Mouse (Mus musculus): ENCODE data around the gene Tnfrsf1b. TPM values are rescaled to one million over a fixed set of nuclear protein-coding genes. Genes with fewer than 3 reads are reported as not detected.

Gene Tnfrsf1b
- total RNA-seq, 1 experiment from 2014 or later, result 7.2 TPM

DNA sequence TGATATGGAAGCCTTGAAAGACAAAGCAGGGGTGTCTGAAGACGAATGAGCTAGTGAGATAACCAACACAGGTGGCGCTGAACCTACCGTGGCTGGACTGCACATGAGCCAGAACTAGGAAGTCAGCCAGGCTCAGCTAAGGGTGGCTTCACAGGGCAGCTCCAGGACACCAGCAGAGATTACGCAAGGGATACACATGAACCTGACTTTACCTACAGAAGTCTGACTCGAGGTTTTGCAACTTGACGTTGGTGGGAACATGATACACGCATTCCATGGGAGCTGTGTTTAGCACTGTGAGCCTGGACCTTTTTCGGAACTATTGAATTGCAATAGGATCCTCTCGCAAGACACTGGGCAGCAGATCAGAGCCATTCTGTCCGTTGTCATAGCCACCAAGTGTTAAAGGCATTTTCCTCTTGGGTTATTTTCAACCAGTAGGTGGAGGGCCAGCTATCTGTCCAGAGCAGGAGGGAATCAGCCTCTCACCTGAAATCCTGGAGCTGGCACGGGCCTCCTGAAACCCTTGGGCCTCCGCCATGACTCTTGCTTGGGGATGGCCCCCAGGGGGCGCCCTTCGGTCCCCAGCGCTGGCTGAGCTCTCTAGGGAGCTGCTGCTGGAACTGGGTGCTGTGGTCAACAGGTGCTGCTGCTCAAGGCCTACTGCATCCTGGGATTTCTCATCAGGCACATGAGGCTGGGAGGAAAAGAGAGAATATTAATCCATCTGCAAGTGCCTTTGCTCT lies 27.3 kb downstream of the Tnfrsf1b start:
- DNase-seq, result peak; percentile 56

DNA sequence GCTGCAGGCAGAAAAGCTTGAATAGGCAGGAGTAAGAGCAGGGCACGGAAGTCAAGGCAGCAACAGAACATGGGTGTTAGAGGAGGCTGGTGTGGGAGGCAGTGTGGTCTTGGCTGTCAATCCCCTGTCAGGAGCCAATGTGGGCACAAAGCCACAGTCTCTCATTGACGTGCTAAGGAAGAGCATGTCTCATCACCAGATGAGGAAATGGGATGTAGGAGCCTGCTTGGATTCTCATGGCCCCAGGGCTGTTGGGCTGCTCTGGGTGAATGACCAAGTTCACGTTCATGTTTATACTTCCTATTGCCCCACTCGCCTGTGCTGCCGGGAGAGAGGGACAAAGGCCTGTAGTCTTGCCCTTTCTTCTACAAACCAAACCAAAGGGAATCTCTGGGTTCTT lies 28.8 kb downstream of the Tnfrsf1b start:
- DNase-seq, result no peak

DNA sequence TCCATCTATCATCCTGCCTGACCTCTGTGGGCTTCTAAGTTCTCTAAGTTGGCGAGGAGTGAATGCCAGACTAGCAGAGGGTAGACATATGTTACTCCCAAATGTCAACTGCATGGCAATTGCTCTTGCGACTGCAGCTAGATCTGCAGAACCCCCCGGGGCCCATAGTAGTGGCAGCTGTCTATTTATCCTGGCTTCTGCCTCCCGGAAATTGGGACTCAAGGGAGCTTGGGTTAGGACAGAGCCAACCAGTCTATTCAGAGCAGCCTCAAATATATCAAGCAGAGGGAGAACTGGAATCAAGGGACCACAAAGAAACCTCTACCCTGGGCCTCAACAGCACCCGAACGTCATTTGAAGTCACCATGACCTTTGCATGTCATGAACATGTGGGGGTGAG lies 29.6 kb downstream of the Tnfrsf1b start:
- DNase-seq, result no peak

DNA sequence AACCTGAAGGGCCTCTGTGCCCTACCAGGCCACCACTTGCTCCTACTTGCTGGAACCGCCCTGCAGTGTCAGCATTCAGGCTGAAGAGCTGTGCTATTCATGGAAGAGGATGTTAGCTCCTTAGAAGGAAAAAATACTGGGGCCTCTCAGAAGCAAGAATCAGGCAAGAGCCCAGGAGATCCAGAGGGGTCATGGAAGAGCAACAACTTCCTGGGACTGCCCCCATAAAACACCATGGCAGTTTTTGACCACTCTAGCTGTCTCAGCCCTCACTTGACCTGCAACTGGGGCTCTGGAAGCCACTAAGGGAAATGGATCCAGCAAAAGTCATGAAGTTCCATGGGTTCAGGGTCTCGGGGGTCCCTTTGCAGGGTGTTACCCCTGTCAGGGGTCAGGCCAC lies 31.3 kb downstream of the Tnfrsf1b start:
- no peak for DNase-seq

DNA sequence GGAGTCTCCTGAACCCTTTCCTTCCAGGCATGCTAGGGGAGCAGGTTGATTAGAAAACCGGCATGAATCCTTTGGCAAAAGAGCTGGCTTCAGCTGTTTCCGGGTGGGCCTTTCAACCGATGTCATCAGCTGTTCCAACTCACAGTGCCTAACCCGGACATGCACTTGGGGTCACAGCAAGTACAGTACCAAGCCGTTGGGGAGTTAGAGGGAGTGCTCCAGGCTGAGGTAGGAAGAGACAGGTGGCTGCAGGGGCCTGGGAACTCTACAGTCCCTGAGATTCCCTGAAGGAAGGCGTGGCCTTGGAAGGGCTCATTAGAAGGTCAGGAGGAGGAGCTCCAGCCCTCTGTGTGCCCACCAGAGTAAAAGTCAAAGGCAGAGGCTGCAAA lies 31.9 kb downstream of the Tnfrsf1b start:
- no peak for DNase-seq

DNA sequence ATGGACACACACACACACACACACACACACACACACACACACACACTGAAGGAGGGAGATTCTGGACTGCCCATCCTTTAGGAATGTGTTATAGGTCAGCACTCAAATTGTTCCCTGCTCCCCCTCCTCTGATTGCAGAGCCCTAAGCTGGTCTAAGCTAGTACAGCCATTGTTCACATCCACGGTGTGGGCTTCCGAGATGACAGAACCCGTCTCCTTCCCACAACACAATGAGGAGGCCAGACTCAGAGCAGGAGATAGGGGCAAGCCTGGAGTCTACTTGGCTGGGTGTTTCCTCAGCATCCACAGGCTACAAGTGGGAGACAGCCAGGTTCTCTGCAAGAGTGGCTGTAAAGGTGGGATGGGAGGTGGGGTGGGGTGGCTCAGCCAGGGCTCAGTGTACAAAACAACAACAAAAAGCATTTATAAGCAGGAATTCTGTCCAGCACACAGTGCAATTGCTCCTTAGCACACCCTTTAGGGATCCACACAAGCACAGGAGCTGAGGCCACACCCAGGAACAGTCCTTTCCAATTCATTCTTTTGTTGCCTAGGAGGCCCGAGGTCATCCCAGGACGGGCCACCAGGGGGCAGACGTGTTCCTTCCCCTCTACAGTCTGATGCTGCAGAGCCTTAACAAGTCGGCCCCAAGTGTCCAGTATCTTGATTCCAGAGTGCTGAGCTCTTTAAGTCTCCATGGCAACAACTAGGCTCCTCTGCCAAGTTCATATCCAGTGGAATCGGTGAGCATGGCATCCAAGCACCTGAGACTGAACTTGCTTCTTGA lies 32.5 kb downstream of the Tnfrsf1b start:
- DNase-seq, result peak; percentile 93

DNA sequence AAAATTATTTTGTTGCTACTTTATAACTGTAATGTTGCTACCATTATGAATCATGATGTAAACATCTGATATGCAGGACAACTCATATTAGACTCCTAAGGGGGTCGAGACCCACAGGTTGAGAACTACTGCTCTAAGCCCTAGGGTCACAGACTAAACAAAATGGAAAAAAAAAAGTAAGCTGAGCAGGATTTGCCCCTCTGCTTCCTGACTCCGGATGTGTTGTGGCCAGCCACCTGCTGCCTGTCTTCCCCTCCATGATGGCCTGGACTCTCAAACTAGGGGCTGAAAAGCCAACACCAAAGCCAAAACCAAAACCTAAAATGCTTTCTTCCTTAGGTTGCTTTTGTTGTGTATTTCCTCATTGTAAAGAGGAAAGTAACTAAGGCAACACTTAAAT lies 35.6 kb downstream of the Tnfrsf1b start:
- no peak for DNase-seq

DNA sequence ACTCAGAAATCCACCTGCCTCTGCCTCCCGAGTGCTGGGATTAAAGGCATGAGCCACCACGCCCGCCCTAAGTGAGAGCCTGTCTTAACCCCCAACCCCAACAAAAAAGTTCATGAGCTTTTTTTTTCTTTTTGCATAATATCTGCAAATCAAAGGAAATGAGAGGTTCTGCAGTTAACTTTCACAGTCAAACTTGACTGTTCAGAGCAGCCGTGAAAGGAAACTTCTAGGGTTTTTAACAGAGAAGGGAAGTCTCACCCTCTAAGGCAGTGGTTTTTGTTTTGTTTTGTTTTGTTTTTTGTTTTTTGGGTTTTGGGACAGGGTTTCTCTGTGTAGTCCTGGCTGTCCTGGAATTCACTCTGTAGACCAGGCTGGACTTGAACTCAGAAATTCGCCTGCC lies 36.1 kb downstream of the Tnfrsf1b start:
- DNase-seq, result no peak

DNA sequence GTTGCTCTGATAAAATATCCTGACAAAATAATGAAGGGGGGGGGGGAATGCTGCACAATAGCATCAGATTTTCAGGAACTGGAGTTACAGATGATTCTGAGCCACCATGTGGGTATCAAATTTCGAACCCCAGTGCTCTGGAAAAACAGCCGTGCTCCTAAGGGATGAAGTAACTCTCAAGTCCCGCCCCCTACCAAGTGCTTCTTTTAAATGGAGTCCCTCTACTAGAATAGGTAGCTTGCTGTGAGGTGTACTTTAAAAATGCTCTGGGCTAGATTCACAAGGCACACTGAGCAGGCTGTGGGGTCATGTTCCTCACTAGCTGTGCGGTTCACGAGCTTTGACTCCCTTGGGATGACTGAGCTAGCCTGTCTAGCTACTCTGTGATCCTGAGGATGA lies 37.0 kb downstream of the Tnfrsf1b start:
- DNase-seq, result no peak

DNA sequence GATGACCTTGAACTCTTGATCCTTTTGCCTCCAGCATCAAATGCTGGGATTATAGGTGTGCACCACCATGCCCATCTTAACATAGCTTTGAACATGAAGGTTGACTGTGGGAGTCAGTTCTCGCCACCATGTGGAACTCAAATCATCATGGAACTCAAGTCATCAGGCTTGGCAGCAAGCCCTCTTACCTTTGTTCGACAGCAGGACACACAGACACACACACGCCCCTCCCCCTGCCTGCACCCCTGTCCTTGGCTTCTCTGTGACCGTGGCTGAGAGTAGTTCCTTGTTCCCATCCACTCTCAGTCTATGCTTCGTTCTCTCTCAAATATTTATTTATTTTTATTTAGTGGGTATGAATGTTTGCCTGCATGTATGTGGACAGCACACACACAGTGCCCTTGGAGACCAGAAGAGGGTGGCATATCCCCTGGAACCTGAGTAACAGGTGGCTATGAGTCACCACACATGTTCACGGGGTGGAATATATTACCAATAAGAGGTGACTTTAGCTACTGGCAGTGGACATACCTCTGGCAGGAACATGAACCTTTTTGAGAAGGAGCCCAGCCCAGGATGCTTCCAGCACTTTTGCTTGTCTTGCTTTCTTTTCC lies 37.5 kb downstream of the Tnfrsf1b start:
- DNase-seq, result no peak

DNA sequence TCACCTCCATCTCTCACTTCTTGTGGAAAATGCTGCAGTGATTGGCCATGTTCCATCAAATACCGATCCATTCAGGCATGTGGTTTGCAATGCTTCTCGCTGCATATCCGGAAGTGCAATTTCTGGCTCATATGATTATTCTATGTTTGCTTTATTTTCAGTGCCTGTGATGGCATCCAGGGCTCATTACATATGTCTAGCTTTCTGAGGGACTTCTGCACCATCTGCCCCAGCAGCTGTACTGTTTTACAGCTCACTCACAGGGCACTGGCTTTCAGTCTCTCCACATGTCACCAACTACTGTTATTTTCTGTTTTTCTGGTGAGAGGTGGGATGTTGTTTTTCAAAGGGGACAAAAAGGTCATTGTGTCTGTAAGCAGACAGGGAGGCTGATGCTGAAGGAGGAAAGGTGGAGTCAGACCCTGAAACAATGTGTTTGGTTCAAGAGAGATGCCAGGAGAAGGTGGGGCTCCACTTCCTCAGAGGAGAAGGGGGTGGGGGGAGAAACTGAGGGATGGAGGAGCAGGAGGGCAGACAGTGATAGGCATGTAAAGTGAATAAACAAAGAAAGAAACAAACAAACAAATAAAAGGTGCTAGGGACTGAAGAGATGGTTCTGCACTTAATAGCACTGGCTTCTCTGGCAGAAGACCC lies 38.8 kb downstream of the Tnfrsf1b start:
- DNase-seq, result no peak

DNA sequence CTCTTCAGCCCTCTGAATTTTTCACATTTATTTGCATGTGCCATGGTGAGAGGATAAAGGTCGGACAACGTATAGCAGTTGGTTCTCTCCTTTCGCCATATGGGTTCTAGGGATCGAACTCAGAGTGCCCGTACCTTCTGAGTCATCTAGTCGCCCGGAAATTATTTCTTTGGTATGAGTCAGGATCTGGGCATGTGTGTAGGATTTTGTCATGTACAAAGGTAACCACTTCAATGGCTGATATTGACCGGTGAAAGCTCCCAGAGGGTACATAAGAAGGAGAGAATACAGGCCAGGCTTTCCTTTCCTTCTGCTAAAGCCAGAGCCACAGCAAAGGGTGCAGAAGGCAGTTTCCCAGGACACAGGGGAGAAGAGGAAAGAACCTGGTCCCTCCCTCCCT lies 41.9 kb downstream of the Tnfrsf1b start:
- DNase-seq, result no peak

DNA sequence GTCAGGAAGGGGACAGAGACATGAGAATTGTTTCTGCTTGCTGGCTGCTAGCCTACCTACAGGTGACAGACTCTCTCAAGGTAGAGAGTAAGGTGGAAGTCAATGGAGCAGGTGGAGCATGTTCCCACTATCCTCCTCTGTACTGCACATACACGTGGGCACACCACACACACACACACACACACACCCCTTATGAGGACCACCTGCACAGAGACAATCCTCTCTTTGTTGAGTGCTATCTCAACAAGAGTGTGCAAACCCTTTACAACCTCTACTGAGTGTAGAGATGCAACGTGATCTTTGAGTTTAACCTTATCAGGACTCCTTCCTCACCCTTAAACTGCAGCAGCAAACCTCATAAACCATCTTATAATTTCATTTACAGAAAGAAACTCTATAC lies 43.4 kb downstream of the Tnfrsf1b start:
- no peak for DNase-seq

DNA sequence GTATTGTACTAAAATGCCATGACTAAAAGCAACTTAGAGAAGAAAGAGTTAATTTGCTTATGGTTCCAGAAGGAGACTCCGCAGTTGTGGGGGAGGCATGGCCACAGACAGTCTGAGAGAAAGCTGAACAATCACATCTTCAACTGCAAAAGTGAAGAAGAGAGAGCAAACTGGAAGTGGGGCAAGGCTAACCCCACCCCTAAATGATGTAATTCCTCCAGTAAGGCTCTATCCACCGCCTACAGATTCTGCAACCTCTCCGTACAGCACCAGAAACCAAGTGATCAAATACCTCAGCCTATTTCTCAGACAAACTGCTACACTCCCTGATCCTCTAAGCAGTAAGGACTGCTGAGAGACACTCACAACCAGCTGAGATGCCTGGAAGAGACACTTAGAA lies 45.2 kb downstream of the Tnfrsf1b start:
- no peak for DNase-seq

DNA sequence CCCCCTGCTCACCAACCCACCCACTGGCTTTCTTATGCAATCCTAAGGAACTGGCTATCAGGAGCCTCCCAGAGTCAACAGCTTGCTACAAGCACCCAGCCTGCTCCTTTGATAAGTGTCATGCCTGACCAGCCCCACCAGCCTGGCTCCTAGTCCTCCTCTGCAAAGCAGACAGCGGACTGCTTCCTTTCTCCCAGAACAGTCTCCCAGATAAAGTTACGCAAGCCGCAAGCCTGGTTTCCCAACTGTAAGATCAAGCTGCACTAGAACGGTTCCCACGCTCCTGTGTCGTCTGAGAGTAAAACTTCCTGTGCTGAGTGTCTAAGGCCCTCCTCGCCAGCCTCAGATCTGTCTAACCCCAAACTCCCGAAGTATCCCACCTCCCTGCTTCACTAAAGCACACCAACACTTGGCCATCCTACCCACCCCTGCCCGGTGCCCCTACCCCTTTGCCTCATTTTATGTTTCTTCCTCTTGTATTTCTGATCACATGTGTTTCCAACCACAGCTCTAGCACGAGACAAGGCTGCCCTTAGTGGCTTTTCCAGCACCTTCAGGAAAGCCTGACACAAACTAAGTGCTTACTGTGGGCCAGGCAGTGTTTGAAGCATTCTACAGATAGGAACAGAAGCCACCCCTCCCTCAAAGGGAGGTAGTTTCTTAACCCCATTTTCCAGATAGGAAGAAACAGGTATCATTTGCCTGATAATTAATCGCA lies 46.5 kb downstream of the Tnfrsf1b start:
- DNase-seq, result peak; percentile 32

DNA sequence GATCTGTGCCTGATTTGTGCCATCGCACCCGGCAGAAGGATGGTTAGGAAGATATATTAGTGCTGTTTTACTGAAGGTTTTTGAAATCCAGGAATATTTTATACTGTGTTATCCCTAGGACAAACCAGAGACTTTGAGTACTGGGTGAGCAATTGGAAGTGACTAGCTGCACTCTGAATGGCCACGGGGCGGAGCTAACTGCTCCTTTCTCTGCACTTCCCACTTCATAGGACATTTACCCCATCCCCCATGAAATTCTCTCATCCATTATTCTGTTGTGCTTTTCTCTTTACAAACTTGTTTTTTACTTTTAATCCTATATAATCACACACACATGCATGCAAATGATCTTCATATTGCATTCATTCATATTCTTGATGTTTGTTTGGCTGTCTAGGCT lies 50.1 kb downstream of the Tnfrsf1b start:
- DNase-seq, result peak; percentile 24

DNA sequence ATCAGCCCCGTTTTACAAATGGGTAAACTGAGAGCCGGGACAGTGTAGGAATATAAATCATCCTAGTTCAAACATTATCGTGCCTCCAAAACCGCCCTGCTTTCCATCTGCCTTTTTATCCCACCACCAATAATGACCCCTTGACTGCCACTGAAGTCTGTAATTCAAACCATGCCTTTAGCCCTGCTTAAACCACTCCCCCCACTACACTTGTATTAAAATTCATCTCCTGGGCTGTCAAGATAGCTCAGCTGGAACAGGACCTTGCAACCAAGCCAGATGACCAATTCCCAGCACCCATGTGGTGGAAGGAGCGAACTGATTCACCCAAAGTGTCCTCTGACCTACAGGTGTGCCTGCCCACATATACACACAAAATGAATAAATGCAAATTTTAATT lies 51.5 kb downstream of the Tnfrsf1b start:
- DNase-seq, result no peak

DNA sequence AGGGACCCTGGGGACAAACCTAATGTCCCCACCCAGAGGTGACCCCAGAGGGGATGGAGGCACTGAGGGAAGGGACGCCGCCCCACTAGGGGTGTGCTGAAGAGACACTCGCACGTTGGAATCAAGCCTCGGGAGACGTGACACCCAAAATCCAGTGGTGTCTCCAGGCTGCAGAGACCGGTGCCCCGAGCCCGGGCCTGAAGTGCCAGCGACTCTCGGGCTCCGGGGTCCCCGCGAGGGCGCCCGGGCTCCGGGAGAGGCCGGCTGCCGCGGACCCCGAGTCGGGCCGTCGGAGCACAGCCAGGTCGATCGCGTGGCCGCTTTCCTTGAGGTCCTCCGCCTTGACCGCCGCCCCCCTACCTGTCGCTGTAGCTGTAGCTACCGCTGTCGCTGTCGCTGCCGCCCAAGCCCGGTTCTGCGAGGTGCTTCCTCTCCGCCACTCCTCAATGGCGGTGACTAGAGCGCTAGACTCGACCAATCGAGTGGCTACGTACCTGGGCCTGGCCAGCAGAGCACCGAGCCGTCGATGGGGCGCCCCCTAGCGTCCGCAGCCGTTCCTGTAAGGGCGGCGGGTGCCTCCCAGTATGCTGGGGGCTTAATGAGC lies 52.0 kb downstream of the Tnfrsf1b start, which contains the start of gene Vps13d:
Gene Vps13d (minus strand): TSS at position 447 of the 604 bp plus-strand sequence.
- peak; percentile 94 for DNase-seq

DNA sequence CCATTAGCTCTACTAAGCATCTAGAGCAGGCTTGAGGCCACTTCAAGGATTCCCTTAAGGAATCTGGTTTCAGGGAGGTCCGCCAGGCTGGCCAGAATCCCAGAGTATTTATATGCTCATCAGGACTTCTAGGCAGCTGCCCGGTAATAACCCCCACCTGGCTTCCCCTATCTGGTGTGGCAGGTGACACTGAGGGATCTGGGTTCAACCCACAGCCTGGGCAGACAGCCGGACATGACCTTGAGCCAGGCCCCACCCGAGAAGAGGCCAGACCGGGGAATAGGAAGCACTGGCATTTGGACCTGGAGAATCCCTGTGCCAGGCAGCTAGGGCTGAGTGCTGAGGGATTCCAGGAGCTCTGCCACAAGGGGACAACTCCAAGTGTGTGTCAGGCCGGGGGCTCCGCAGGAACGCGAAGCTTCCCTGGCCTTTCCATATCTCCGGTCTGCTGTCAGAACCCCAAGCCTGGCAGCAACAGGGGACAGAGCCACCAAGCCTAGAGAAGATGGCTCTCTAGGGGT lies 52.6 kb downstream of the Tnfrsf1b start:
- peak; percentile 66 for DNase-seq

DNA sequence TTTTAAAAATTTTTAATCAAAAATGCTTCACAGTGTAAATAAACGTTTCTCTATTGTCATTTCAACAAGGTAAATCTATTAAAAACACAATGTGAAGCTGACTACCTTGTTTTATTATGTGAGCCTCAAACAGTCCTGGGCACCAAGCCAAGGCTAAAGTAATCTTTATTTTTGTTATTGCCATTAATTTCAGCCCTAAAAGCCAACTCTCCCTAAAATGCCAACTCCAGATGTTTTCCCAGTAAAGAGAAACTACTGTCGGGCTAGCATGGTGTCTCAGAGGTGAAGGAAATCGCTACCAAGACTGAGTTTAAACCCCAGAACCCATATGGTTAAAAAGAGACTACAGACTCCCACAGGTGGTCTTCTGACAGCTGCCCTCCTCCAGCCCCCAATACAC lies 53.3 kb downstream of the Tnfrsf1b start:
- no peak for DNase-seq

DNA sequence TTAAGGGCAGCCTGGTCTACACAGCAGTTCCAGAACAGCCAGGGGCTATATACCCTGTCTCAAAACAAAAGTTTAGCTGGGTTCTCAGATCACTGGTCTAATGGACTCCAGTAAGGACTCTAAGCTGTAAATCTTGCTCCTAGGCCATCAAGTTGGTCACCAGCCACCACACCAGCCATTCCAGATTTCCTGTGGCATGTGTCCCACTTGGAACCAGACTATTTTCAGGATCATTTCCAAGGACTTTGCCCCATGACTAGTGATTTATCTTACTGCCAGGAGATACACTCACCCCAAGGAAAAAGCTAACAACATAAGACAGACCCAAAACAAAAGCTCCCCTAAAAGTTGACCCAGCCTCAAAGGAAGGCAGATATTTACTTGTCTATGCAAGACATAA lies 54.0 kb downstream of the Tnfrsf1b start:
- DNase-seq, result peak; percentile 55
